Mouse (Mus musculus): ENCODE results near the gene Ntng1.
"Not testable (repeated sequence)": the region's sequence is repeated elsewhere in the genome, so short reads cannot be mapped to it uniquely, and the experiment has no call there.

The Ntng1 gene

GRCm38 (mm10) chr3:109783231-109783630, 360.6 kb downstream of the Ntng1 start:
- no peak for DNase-seq (ENCODE audit: low read depth in 1 of 2, low spot score in 2 of 2)

GRCm38 (mm10) chr3:109782289-109782951, 361.4 kb downstream of the Ntng1 start:
- no peak for DNase-seq (ENCODE audit: low read depth in 1 of 2, low spot score in 2 of 2)

- no peak for DNase-seq (ENCODE audit: low read depth in 1 of 2, low spot score in 2 of 2)
Measured at GRCm38 (mm10) chr3:109781917-109782288, 361.9 kb downstream of the Ntng1 start.

- DNase-seq (ENCODE audit: low read depth in 1 of 2, low spot score in 2 of 2): no peak
Measured at GRCm38 (mm10) chr3:109775200-109775599, 368.6 kb downstream of the Ntng1 start.

DNA sequence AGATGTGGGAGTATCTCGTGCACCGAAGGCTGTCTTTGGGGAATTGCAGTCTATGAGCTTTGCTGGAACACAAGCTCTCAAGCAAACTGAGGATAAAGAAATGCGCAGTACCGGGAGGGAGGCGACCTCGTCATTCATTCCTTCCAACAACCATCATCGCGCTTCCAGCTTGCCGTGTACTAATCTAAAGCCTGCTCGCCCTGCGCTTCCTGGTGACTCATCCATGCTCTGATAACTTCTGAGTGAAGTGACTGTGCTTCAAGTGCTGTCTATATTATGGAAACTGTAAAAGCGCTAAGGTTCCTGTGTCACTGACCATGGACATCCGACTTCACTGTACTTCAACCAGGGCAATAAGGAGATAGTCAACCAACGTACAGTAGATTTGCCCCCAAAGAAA, 371.7 kb downstream of the Ntng1 start:
- DNase-seq (ENCODE audit: low read depth in 1 of 2, low spot score in 2 of 2): no peak

DNA sequence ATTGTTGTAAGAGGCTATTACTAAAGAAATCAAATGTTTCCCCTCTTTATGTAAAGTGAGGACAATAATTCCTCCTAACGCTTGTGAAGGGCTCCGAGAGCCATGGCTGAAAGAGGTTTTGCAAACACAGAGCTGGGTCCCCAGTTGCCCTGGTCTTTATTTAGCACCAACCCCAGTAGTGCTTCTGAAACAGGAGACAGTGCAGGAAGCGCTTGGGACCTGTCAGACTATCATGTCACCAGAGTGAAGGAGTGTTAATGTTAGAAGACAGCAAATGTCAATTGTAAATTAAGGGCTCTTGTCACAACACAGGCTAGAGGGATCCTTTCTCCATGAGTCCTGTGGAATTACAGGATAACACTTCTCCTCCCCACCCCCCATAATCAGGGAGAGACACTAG, 376.9 kb downstream of the Ntng1 start:
- no peak for DNase-seq (ENCODE audit: low read depth in 1 of 2, low spot score in 2 of 2)

GRCm38 (mm10) chr3:109765608-109766007, 378.2 kb downstream of the Ntng1 start:
- DNase-seq (ENCODE audit: low read depth in 1 of 2, low spot score in 2 of 2): no peak

DNA sequence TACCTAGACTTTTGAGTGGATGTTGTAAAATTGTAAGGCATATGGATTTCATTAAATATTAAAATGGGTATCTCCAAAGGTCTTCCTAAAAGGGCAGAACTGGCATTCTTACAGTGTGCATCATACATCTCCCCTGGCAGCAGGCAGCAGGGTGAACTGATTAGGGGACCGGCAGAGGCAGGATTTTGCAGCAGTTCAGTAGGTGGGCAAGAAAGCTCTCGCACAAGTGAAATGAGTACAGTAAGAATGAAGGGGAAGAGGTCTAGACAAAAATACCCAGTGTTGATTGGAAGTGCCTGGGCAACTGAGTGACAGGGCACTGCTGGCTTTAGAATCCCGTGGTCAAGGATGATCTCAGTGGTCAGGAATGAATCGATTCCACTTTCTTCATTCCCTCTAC, 378.7 kb downstream of the Ntng1 start:
- DNase-seq (ENCODE audit: low read depth in 1 of 2, low spot score in 2 of 2): no peak

GRCm38 (mm10) chr3:109756426-109756825, 387.4 kb downstream of the Ntng1 start:
- no peak for DNase-seq (ENCODE audit: low read depth in 1 of 2, low spot score in 2 of 2)

DNA sequence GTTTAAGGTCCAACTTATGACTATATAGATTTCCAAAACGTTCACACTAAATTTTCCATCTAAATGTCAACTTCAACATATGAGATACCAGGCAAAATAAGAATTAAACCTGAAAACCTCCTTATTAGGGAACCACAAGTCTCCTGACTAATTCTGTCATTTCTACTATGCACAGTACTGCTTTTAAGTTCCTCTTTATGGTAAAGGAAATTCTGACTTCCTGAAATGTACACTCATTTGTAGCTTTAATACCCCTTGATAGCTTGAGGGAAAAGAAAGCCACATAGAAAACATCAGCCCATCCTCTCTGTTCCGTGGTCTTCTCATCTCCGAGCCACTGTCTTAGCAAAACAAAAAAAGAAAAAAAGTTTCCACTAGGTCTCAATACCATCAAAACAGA, 396.2 kb downstream of the Ntng1 start:
- DNase-seq (ENCODE audit: low read depth in 1 of 2, low spot score in 2 of 2): not testable (repeated sequence)

GRCm38 (mm10) chr3:109740466-109741102, 403.2 kb downstream of the Ntng1 start:
- DNase-seq (ENCODE audit: low read depth in 1 of 2, low spot score in 2 of 2): no peak

- no peak for DNase-seq (ENCODE audit: low read depth in 1 of 2, low spot score in 2 of 2)
Measured at GRCm38 (mm10) chr3:109732327-109733182, 411.3 kb downstream of the Ntng1 start.

GRCm38 (mm10) chr3:109731592-109732230, 412.1 kb downstream of the Ntng1 start:
- DNase-seq (ENCODE audit: low read depth in 1 of 2, low spot score in 2 of 2): no peak

Data from monocyte, adult 2 months (primary cell).